Mouse (Mus musculus) frontal cortex, postnatal 36 days (tissue): ENCODE data around the gene Ctso.

Experiments used
- DNase-seq, 2 experiments: peaks; one replicate each; pipeline ENCODE4 v3.0.0; 2022; ENCODE audit warnings: low spot score in 2 of 2

Gene Ctso

DNA sequence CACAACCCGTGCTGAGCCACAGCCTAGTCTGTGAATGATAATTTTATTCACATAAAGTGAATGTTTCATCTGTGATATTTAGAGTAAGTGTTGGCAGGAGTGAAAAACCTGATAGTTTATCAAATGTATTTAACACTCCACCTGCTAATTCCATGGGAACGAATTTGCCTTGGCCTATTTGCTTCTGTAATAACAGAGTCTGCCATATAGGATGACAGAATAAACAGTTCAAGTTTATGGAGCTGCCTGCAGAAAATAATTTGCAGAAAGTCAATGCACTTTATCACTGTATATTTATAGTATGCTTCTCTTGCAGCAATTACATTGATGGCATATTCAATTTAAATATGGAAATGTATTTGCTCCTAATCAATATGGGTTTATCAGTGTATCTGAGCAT lies 19.4 kb downstream of the Ctso start:
- no peak for DNase-seq

DNA sequence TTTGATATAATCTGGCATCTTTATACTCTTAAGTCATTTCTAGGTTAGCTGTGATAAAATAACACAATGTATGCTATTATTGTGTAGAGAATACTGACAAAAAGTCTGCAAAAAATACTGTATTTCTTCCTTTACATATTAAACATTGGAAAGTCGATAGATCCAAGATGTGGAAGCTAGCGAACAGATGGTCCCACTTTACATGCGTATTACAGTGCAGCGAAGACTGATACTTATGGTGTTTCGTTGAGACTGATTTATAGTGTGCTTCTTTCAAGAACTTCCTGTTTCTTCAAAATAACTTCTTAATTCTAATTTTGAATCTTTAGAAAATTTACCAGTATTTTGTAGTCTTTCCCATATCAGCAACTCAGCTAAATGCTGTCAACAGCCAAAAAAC lies 25.1 kb downstream of the Ctso start:
- DNase-seq: no peak

DNA sequence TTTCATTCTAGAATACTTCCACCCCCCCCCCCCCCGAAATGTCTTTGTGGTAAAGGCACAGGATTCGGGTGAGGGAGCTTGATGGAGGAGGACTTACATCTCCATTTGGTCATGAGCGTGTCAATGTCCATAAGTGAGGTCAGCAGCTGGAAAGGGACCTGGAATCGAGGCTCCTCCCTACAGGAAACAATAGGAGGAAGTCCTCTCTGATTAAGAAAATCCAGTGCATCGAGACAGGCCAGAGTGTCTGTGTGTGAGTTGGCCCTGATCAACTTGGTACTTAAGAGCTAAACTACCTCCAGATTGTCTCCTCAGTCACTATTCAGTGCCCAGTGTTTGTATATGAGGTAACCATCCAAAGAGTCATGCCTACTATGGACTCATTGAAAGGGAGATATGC lies 28.9 kb downstream of the Ctso start:
- DNase-seq: no peak

DNA sequence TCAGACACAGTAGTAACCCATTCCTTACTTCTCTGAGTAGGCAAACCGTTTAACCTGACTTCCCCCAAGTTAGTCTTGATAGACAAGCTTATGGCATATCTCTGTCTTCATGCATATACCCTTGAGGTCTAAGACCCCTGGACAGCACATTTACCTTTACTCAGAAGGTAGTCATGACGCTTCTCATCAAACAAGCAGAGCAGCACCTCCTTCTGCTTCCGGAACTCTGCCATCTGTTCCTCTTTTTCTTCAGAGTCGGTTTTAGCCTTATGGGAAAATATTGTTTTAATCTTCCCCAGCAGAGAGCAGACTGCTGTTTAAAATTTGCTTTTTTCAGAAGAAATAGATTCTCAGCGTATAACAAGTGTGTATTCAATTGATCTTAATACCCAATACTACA lies 31.4 kb downstream of the Ctso start:
- peak in 1 of 2 experiments; percentile 6 for DNase-seq

DNA sequence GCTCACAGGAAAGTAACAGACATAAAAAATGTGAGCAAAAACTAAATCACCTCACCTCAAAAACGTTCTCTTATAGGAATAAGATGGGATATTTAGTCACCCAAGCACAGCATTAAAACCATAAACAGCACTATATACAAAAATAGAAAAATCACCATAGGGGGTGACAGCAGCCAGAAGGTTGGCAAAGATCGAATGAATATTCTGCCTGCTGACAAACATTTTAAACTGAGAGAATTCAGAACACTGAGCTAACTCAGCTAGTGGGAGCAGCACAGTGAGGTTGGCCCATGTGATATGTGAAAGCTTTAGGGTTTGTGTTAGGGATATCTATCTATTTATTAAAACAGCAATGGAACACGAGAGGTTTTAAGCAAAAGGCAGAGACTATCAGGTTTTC lies 32.2 kb downstream of the Ctso start:
- DNase-seq: no peak

DNA sequence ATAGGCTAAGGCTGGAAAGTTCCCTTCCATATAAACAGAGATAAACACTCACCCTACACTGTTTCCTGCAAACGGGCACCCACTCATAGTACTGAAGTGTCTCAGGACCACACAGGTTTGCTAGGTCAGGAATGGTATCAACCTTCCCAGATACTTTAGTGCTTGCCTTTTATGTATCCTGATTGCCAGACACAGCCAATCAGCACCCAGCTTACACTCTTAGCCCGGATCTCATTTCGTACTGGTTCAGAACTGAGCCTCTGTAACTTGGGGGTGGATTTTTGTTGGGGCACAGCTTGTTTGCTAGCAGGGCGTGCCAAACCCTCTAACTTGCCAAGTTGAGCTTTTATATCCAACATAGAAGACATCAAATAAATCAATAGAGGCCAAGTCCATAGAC lies 43.2 kb downstream of the Ctso start:
- DNase-seq: no peak

DNA sequence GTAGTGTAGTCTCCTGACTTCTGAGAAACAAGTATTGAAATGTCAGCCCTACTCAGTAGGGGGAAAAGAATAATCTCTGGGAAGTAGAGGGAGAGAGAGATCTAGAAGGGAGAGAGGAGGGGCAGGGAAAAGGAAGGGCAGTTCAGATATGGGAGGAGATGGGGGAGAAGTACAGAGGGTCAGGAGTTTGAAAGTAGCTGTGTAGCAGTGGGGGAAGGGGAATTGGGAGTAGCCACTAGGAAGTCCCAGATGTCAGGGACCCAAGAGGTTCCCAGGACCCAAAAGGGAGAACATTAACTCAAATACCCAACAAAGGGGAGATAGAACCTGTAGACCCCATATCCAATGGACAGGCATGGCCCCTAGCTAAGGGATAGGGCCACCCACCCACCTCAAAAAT lies 43.7 kb downstream of the Ctso start, which contains the start of gene Tdo2:
Gene Tdo2 (minus strand): TSS at position 101 of the 400 bp plus-strand sequence.
- DNase-seq: no peak

DNA sequence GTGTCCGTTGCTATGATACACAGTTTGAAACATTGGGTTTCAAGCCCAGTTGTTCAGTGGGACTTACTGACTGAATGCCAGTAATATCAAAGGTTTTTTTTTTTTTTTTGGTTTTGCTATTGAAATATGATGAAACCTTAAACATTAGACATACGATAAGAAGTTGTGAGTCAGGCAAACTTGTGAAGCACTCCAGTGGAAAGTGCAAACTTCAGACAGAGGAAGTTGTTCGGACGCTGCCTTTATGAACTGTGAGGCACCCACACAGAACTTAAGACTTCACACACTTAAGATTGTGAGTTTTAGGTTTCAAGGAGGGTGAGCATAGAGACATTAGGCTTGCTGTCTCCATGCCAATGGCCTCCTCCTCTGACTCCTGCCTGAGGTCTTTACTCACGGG lies 49.2 kb downstream of the Ctso start:
- no peak for DNase-seq

DNA sequence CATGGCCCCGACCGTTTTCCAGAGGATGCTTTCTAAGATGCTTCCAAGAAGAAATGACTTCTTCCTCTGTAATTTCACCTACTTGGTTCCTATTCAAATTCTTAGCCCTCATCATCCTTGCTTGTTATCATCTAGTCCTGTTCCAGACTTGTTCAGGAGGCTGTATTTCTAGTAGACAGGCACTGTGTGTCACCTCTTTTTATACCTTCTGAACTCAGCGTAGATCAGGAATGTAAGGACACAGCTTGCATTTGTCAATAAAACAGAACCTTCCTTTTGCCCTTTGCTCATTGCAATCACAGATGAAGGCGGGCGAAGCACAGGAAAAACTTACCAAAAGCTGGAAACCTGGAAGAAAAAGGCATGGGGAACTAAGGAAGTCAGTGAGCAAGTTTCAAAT lies 49.6 kb downstream of the Ctso start, which contains the start of gene Asic5:
Gene Asic5 (plus strand): TSS at position 301 of the 400 bp plus-strand sequence.
- no peak for DNase-seq

DNA sequence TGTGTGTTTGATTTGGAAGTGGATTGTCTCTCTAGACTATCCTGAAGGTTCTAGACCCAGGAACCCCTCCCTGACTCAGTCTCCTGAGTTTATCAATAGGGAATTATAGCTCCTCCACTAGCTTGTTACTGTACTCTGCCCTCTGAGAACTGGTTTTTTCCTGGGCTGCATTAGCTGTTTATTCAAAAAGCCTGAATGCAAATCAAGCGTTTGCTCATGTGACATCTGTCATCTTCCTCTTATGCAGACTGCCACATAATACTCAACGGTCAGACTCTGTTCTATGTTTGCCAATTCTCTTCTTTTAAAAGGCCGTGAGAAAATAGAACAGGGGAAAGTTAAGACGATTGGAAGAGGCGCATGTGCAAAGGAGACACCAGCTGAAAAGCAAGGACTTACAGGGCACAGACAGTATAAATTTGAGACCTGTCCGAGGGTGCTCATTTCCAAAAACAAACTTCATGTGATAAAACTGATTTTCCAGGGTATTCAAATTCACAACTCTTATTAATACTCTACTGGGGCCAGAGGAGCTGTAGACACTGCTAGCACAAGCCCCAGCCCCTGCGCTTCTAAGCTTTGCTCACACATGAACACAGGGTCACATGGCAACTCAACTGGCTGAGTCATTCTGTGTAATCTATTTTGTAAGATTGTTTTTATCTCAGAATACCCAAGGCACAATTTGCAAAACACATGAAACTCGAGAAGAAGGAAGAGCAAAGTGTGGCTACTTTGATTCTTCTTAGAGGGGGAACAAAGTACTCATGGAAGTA lies 50.9 kb downstream of the Ctso start:
- no peak for DNase-seq

DNA sequence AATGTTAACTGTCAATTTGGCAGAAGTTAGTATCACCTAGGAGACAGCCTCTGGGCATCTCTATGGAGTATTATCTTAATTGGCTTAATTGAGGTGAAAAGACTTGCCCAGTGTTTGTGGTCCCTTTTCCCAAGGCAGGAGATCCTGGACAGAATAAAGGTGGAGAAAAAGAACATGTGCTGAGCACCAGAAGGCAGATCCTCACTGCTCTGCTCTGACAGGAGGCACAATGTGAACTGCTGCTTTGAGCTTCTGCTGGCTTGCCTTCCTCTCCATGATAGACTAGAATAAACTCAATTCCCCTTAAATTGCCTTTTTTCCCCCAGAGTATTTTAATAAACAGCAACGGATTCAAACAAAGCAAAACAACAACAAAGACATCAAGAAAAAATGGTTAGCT lies 52.7 kb downstream of the Ctso start:
- no peak for DNase-seq

DNA sequence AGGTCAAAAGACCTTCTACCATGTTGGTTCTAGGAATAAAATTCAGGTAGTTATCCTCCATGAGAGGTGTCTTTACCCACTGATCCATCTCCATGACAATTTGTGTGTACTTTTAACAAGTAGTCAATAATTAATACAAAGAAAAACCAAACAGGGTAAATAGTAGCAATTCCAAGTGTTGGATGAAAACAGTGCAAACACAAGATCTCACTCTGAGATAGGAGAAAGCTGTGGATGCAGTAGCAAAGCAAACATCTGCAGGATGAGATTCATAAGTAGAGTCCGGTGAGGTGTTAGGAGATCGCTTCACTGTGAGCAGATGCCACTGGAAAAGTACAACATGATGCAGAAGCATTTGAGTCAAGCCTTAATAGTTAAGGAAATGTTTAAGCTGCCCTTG lies 53.7 kb downstream of the Ctso start:
- DNase-seq: no peak

DNA sequence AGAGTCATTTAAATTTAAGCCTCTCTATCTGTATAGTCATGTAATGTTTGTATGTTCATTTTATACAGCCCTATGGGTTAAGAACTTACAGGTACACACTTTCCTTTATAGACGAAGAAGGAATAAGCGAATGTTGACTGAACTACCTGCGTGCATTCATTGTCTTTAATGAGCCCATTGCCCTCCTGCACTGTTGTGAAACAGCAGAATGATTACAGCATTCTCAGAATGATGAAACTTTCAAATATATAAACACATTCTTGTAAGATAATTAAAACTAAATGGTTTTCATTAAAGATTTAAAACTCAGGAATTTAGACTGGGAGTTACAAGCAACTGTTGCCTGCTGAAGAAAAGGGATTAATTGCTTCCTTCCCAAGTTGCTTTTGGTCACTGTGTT lies 55.2 kb downstream of the Ctso start:
- DNase-seq: no peak

DNA sequence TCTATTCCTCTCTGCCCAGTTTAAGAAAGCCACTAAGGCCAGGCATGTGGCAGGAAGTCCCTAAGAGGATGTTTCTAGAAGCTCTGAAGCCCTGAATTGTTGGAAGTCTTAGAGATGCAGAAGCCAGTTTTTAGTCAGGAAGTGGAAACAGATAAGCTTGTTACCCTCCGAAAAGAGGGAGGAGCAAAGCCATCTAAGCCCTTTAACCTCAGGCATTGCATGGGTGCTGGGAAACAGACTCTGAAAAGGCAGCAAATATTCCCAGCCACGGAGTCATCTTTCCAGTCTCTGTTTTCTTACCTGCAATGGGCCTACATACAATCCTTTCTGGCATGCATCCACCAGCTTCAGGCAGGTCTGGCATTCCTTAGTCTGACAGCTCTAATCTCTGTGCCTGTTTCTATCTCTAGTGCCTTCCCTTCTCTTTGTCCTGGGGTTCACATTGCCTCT lies 57.3 kb downstream of the Ctso start:
- DNase-seq: no peak

DNA sequence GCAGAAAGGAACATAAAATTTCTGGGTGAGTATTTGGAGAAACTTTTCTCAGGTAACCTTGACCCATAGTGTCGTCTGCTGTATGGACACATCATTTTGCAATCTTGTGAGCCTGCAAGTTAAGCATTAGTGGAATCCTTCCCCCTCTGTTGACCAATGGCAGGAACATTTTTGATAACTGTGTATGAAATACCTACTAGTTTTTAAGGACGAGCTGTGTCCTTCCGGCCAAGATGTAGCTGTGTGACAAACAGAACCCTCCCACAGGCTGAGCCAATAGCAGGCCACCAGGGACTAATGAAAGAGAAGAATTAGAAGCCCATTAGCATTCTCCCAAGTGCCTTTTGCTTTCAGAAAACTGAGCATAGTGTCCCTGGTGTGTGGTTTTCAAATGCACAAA lies 58.1 kb downstream of the Ctso start:
- no peak for DNase-seq

DNA sequence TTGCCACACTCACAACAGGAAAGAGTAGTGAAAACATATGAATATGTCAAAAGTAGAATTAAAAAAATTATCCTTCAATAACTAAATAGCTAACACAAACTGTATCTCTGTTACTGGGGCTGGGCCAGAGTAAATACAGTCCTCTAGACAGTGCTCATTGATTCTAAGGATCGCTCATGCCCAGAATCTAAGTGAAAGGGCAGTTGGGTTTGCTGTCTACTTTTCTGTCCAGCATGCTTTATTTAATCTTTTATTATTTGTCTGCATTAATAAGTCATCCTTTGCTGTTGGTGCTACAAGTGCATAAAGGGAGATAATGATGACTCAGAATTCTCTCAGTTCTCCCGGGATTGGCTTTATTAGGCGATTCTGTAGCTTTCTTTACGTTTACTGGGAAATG lies 63.0 kb downstream of the Ctso start:
- DNase-seq: no peak

DNA sequence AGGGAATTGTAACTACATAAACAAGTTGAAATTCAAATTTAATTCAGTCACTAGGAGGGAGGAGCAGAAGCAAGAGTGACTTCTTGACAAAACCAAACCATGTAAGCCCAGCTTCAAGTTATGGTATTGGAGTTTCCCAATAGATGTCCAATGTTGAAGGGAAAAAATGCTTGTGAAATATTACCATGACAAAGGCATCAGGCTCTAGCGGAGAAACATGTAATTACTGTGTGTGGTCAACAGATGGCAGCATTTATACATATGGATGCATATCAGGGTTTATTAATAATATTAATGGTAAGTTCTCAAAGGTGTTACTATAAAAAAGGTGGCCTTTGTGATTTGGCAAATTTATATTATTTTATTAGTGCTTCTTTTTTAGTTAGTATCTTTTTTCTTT lies 63.6 kb downstream of the Ctso start:
- peak in 1 of 2 experiments; percentile 50 for DNase-seq
